Mouse (Mus musculus): ENCODE data around the gene Arap1. TPM values are rescaled to one million over a fixed set of nuclear protein-coding genes. Genes with fewer than 3 reads are reported as not detected.

Gene Arap1
- 25.1 and 29.6 TPM in 2 replicates for polyA plus RNA-seq (2015; fragmentation: Nextera tagmentation; extraction: Ambion mirVana)

GRCm38 (mm10) chr7:101347767-101348270, at the start of gene Arap1:
TSS of gene Arap1 (plus strand) at chr7:101348067.

GRCm38 (mm10) chr7:101301881-101302456, 45.9 kb upstream of the Arap1 start, which contains the start of gene Atg16l2:
TSS of gene Atg16l2 (minus strand) at chr7:101302251.

GRCm38 (mm10) chr7:101317014-101317413, 30.9 kb upstream of the Arap1 start, which contains the start of gene Stard10:
TSS of gene Stard10 (plus strand) at chr7:101317086.

GRCm38 (mm10) chr7:101410267-101410936, 62.5 kb downstream of the Arap1 start, which contains the start of gene Gm45837:
TSS of gene Gm45837 (plus strand) at chr7:101410886.

GRCm38 (mm10) chr7:101421529-101421928, 73.7 kb downstream of the Arap1 start, which contains the start of gene Pde2a:
TSS of gene Pde2a (plus strand) at chr7:101421691.

Other genes with a start within 250 kb of the Arap1 start
- gene Atg16l2, start 45.8 kb upstream of the Arap1 start, polyA plus RNA-seq (2015; fragmentation: Nextera tagmentation; extraction: Ambion mirVana) = 5.5 and 6.3 TPM in 2 replicates
- gene Stard10, start 31.0 kb upstream of the Arap1 start, polyA plus RNA-seq (2015; fragmentation: Nextera tagmentation; extraction: Ambion mirVana) = 3.5 and 4.8 TPM in 2 replicates
- not detected in 2 replicates for gene Gm45837, start 62.8 kb downstream of the Arap1 start, polyA plus RNA-seq (2015; fragmentation: Nextera tagmentation; extraction: Ambion mirVana)
- 35.9 and 37.2 TPM in 2 replicates for gene Pde2a, start 73.6 kb downstream of the Arap1 start, polyA plus RNA-seq (2015; fragmentation: Nextera tagmentation; extraction: Ambion mirVana)
- gene Art2b, start 237.5 kb downstream of the Arap1 start, polyA plus RNA-seq (2015; fragmentation: Nextera tagmentation; extraction: Ambion mirVana) = not detected in 2 replicates

Data from skeletal muscle tissue, postnatal 0 days (tissue).